Mouse (Mus musculus) adrenal gland, postnatal 14 days (tissue): Measurements from ENCODE around the gene Slc25a25. TPM values are rescaled to one million over a fixed set of nuclear protein-coding genes. Genes with fewer than 3 reads are reported as not detected.

Experiments used
- DNase-seq: peaks from one replicate; pipeline ENCODE4 v3.0.0; 2021; ENCODE audit warnings: mixed read lengths
- total RNA-seq: library from RNA; stranded (reverse); gene quantifications from 2 replicates; pipeline ENCODE4 v1.2.3, GENCODE M21; 2021

Gene Slc25a25
- total RNA-seq, 1 experiment from 2014 or later, result 119 TPM

DNA sequence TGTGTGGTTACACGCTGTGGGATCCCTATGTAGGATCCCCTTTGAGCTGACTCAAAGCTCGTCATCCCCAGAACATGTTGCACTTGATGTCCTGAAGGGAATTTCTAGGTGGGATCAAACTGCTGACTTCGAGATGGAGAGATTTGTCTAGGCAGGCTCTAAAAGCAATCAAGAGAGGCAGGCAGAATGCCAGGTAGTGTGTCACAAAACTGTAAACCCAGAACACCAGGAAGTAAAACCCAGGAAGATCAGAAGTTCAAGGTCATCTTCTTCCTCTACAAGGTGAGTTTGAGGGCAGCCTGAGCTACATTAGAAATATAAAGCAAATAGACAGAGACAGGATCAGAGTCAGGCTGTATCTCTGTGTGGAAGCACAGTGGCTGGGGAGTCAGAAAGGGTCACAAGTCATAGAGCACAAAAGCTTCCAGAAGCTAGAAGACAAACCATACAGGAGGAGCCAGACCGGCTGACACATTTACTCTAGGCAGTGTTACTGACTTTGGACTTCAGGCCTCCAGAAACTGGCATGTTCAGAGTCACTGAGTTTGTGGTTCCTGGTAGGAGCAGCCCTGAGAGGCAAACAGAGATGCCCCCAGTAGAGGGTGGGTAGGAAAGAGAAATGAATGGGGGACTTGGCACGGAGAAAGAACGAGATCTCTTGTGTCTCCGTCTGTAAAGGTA is 44.0 kb downstream of the Slc25a25 start:
- no peak for DNase-seq

DNA sequence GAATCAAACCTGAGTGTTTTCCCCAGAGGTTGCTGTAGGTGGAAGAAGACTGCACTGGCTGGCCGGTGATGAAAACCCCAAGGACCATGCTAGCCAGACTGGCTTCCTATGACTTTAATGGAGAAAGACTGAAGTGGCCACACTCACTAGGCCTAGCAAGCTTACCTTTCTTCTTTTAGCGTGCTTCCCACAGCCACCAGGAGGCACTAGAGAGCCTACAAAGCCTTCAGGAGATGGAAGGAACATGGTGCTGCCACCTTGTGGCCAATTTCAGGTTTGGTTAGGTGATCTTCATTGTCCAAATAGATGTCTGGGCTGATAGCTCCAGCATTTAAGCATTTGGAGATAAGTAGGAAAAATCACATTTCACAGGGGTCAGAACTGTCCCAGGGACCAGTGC is 46.6 kb downstream of the Slc25a25 start:
- peak; percentile 96 for DNase-seq

GRCm38 (mm10) chr2:32396695-32397094 is 54.5 kb downstream of the Slc25a25 start:
- no peak for DNase-seq

DNA sequence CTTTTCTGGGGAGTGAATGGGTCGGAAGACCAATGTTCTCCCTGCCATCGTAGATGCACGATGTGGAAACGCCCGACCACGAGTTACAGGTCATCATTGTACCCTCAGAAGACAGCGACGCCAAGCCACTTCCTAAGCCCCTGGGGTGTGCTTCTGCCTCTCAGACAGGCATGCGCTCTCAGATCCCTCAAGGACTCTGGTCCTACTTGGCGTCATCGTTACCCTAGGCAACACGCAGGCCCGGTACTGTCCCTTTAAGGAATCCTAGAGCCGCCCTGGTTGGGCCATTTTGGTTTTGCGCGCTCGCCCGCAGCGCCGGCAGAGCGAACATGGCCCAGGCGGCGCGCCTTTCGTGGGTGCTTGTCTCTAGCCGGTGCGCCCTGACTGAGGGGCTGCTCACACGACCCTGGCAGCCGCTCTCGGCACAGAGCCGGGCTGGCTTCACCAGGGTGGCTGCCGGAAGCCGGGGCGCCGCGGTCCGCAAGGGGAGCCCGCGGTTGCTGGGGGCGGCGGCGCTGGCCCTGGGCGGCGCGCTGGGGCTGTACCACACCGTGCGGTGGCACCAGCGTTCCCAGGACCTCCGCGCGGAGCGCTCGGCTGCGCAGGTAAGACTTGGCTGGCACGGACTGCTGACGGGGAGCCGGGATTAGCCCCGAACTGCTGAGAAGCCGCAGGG is 55.2 kb downstream of the Slc25a25 start:
- DNase-seq, result peak; percentile 94

- peak; percentile 93 for DNase-seq
Observed at GRCm38 (mm10) chr2:32395484-32395945, 55.7 kb downstream of the Slc25a25 start, which contains the start of gene Ptges2. Ptges2 (plus strand) TSS chr2:32395896.

DNA sequence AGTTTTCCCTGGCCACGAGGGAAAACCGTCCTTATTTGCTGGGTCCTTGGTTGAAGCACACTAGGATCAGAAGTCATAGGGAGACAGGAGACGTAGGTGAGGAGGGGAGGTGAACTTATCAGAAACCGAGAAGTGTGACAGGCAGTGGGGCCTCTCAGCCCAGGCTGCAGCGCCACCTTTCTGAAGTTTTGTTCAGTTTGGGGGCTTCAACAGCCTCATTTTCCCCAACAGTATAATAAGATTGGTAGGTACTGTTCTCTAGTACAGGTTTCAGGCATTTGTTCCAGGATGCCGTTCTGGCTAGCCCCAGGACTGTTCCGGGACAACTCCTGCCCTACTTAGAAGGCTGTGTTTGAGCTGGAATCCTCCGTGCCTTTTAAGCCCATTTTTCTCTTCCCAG is 56.3 kb downstream of the Slc25a25 start:
- DNase-seq, result peak; percentile 61

DNA sequence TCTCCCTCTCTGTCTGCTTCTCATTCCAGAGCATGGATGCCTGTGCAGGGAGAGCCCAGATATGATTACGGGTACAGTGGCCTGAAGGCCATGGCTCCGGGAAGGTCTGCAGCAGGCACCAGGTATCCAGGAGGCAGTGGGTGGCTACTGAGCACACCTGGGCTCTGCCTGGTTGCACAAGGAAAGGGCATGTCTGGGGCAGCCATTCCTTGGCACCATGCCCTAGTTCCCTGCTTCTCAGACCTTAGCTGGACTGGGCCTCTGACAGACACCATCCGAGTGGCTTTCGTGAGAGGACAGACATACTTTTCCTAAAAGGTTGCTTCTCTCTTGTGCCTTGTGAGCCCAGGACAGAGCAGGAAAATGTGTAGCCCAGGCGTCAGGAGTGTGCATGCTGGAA is 59.2 kb downstream of the Slc25a25 start:
- DNase-seq, result peak; percentile 47

GRCm38 (mm10) chr2:32390871-32391270 is 60.4 kb downstream of the Slc25a25 start:
- no peak for DNase-seq

- DNase-seq, result no peak
Observed at GRCm38 (mm10) chr2:32389157-32389556, 62.1 kb downstream of the Slc25a25 start.

- DNase-seq, result peak; percentile 60
Observed at GRCm38 (mm10) chr2:32387706-32388490, 63.3 kb downstream of the Slc25a25 start, which contains the start of gene Lcn2. Lcn2 (minus strand) TSS chr2:32388252.

GRCm38 (mm10) chr2:32382689-32383088 is 68.6 kb downstream of the Slc25a25 start:
- DNase-seq, result no peak

GRCm38 (mm10) chr2:32381775-32382223 is 69.4 kb downstream of the Slc25a25 start, which contains the start of gene 1110008P14Rik:
1110008P14Rik (minus strand) TSS chr2:32381938.
- DNase-seq, result peak; percentile 99

DNA sequence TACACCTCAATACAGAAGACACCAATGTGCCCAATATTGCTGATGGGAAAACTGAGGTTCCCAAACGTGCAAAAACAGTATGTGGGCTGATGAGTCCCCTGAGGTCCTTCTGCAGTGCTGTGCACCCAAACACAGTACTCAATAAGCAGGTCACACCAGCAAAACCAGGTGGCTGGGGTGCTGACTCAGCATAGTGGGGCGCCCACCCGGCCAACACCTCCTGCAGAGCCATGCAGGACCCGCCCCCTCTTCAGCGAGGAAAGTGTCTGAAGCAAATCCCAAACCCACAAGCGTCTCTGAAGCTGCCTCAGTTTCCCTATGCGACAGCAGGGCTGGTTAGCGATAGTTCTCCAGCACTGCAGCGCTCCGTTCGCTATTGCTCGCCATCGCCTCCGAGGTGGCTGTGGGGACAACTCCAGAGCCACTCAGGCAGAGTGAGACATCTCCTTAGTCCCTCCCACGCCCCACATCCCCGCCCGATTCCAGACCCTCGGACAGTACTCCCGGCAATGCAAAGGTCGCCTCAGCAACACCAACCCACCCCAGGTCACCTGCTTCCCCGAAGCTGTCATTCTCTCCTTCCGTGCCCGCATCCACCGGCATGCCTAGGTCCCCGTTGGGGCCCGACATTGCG is 70.0 kb downstream of the Slc25a25 start:
- no peak for DNase-seq

- peak; percentile 86 for DNase-seq
Observed at GRCm38 (mm10) chr2:32380001-32380500, 71.2 kb downstream of the Slc25a25 start.

DNA sequence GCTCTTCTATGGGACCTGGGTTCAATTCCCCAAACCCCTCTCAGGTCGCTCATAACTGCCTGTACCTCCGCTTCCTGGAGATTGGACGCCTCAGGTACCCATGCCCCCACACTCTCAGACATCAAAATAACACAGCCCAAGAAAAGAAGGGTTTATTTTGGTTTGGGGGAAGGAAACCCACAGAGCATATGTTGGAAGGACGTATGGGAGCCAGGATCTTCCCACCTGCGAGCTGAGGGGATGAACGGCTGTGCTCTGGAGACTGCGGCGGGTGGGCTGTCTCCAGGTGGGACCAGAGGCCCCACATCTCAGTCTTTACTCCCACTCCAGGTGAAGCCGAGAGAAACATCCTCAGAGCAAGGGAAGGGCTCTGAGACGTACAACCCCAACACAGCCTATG is 74.3 kb downstream of the Slc25a25 start:
- no peak for DNase-seq

DNA sequence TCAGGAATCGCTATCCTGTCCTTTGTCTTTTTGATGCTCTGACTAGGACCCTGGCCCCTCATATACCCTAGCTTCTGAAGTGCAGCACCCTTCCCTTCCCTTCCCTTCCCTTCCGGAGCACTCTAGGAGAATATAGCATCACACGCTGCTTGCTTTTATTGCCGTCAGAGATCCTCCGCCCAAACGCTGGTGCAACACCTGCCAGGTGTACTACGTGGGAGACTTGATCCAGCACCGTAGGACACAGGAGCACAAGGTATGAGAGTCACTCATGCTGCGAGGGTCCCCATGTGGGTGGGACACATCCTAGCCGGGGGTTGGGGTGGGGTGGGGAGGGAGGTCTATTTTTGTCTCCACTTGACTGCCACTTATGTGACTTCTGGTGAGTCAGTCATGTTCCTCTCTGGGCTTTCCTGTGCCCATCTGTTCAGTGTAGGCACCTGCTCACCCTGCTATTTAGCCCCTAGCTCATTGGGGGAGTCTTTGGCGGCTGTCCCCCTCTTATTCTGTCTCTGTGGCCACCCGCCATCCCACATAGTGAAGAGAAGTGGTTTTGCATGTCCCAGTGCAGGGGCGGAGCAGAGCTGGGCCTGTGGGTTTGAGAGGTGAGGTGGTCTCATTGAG is 75.8 kb downstream of the Slc25a25 start:
- no peak for DNase-seq

- no peak for DNase-seq
Observed at GRCm38 (mm10) chr2:32374191-32374590, 77.1 kb downstream of the Slc25a25 start.

- no peak for DNase-seq
Observed at GRCm38 (mm10) chr2:32367315-32367714, 83.9 kb downstream of the Slc25a25 start.
